Mouse (Mus musculus) testis, postnatal 14 days (tissue): Measurements from ENCODE around the gene Sipa1l2.
"Not testable (repeated sequence)": the region's sequence is repeated elsewhere in the genome, so short reads cannot be mapped to it uniquely, and the experiment has no call there.

ENCODE experiments used
- DNase-seq: peaks from one replicate; pipeline ENCODE4 v3.0.0; 2021; ENCODE audit warnings: low spot score

The Sipa1l2 gene

DNA sequence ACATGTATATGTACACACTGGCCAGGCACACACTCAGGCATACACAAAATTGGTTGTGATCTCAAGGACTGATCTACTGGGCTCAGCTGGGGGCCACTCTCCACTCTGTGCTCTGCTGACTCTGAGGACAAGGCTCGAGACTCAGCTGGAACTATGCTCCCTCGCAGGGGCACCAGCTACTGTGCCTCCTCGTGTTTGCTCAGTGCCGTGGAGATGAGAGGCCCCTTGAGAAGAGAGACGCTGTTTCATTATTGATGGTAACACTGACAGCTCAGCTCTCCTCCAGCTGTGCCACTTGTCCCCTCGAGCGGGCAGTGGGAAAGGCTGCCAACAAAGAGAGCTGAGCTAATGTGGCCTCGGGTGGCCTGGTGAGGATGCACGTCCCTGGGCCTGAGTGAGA, 161.9 kb downstream of the Sipa1l2 start:
- no peak for DNase-seq

DNA sequence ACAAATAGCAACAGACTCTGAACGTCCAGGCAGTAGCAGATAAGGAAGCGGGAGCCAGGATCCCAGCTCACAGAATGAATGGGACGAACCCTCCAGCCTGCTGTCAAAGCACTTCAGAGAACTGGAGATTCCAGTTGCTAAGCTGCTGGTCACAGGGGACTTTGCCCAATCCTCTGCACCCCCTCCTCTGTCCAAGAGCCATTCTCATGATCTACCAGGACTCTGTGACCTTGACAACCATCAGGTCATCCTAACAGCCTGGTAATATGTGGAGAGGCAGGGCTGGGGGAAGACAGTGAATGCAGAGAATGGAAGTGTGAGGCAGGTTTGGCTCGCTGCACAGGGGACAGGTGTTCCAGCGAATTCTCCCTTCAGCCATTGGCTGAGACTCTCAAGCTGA, 163.2 kb downstream of the Sipa1l2 start:
- DNase-seq: no peak

DNA sequence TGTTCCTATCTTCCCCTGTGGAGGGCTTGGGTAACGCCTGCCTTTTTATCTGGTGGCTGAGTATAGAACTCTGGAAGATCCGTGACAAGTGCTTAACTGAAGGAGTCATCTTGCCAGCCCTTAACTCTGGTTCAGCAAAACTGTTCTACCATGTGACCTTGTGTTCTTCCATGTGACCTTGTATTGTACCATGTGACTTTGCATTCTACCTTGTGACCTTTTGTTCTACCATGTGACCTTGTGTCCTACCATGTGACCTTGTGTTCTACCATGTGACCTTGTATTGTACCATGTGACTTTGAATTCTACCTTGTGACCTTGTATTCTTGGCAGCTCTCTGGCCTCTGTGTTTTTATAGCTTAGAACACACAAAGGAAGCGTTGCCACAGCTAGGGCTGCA, 168.3 kb downstream of the Sipa1l2 start:
- no peak for DNase-seq

DNA sequence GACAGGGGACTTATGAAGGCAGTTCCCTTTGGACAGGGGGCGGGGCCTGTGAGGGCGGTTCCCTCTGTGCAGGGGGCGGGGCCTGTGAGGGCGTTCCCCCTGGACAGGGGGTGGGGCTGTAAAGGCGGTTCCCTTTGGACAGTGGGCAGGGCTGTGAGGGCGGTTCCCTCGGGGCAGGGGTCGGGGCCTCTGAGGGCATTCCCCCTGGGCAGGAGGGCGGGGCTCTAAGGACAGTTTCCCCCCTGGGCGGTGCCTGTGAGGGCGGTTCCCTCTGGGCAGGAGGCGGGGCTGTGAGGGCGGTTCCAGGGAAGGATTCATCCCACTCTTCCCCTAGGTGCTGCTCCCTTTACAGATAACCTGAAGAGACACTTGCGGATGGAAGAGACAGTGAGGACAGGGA, 171.6 kb downstream of the Sipa1l2 start:
- peak; percentile 73 for DNase-seq

DNA sequence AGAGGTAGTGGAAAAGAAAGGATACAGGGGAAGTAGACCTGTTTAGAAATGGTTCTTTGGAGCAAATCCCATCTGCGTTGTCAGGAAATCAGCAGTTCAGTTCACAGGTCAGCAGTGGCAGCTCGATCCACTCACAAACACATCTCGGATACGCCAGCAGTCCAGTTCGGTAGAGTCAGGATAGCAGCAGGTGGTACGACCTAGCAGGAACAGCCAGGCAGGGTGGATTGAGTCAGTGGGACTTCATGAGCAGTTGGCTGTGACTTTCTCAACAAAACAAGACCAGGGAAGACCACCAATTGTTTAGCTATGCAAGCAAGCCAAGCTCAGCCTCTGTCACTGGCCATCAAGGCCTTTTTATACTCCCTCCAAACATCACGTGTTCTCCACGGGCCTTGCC, 173.9 kb downstream of the Sipa1l2 start:
- not testable (repeated sequence) for DNase-seq

DNA sequence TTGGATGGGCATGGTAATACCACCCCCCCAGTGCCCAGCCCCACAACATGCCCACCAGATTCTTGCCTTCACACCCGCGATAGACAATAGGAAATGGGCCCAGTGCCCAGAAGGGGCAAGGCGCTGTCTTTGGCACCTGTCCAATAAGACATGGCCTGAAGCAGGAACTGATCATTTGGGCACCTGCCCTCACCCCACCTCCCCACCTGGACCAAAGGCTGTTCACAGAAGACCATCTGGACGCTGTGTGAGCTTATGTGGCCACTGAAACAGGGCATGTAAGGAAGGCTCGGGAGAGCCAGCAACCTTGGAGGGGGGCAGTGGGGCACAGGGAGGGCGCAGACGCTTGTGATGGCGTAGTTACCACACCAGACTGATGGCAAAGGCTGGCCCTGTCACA, 174.6 kb downstream of the Sipa1l2 start:
- no peak for DNase-seq

DNA sequence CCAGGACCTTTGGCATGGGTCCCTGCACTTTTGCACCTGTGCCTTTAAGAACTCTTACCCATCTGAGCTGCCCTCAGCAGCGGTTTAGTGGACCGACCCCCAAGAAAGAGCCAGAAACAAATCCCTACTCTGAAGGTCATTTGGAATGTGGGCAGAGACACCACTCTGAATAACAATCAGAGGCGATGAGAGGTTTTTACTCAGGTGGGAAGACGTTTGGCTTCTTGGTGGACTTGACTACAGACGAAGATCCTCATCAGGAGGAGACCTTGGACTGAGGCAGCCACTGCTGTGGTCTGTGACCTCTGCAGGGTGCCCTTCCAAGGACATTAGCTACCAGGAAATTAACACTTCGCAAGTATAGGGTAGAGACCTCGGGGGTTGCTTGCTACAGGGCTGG, 177.9 kb downstream of the Sipa1l2 start:
- no peak for DNase-seq

DNA sequence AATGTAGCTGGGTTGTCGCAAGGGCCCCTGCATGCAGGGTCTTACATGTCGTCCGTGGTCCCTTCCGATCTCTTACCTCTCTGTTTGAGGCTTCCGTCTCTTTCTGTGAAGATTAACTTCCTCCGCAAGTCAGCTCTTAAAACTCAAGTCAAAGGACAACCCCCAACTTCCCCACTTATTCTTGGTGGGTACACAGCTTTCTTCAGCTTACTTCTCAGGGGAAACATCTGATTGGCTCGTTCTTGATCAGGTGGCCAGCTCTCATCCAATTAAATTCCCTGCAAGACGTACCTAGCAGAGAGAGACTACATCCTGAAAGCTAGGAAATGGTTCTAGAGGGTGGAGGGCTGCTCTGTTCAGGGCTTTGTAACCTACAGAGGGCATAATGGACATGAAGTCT, 178.3 kb downstream of the Sipa1l2 start:
- no peak for DNase-seq

DNA sequence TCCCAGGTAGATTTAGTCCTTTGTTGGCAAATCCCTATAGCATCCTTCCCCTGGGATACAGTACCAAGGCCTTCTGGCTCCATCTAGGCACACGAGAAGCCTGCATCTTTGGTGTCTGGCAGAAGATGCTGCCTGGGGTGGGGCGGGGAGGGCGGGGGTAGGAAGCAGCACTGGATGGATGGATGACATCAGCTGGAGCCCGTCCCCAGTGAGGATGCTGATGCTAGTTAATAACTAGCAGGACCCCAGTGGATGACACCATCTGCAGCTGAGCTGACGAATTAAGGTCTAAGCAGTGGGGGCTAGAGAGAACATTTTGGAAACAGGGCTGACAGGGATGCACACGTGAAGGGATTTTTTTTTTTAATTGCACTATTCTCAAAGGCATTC, 179.1 kb downstream of the Sipa1l2 start:
- no peak for DNase-seq

DNA sequence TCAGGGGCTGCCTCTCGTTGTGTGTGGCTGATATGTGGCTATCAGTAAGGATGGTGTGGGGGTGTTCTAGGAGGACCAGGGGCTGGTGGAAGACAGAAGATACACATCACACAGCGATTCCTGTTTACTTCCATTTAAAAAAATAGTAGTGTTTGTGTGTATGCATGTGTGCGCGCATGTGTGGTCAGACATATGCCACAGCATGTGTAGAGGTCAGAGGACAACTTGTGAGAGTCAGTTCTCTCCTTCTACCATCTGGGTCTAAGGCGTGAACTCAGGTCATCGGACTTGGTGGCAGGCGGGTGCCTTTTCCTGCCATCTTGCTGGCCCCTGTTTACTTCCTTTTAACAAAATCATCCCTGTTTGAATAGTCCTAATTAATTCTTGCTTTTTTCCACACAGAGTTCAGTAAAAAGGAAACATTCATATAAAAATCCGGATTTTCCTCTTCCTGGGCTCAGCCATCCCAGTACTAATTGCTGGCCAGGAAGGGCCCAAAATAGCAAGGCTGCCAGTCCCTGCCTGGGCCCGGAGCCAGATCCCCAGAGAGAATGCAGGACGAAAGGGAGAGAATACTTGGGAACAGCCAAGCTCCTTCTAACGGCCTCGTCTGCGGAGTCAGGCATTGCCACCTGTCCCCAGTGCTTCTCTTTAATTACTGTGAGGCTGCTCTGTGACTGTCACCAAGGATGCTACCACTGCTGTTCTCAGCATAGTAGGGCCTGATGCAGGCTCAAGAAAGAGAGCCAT, 179.7 kb downstream of the Sipa1l2 start:
- DNase-seq: peak; percentile 43

DNA sequence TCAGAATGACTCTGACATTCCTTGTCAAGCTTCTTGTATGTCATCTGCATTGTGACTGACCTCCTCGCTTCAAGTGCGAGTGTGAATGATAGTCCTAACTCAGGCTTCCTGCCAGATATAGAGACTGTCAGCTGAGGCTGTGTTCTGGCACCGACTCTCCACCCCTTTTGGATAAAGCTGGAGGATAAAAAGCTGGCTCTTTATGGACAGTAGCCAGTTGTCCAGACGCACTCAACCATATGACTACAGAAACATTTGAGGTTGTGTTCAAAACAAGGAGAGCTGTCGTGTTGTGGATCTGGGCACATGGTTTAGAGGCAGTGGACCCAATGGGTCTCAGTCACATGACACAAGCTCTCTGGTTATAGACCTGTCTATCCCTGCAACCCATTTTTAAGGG, 180.3 kb downstream of the Sipa1l2 start:
- DNase-seq: no peak

DNA sequence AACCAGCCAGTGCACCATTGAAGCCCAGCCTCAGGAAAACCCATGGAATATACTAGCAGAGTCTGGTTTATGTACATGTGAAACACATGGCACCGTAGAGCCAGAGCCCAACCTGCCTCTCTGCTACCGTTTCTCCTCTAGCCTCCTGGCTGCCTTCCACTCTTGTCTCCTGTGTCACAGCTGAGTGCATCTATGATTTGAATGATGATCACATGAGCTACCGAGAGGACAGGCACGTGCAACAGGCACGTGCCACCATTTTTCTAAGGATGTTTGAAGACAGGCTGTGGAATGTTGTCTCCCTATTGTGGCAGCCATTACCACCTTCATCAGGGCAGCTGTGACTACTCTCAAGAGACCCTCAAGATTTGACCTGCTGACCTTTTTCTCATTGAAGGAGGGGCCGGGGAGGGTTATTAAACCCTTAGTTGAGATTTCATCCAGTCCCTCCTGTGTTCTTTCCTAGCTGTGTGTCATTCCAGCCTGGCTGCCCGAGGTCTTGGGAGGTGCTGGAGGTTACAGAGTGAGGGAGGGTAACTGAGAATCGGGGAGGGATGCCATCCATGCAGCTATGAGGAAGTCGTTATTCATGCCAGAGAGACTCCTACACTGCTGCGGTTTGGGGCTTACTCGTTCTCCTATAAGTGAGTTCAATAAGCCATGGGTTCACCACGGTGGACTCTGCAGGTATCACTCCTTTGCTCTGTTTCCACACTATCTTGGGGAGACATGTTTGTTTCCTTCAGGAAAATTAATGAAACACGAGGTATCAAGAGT, 181.0 kb downstream of the Sipa1l2 start:
- DNase-seq: no peak

DNA sequence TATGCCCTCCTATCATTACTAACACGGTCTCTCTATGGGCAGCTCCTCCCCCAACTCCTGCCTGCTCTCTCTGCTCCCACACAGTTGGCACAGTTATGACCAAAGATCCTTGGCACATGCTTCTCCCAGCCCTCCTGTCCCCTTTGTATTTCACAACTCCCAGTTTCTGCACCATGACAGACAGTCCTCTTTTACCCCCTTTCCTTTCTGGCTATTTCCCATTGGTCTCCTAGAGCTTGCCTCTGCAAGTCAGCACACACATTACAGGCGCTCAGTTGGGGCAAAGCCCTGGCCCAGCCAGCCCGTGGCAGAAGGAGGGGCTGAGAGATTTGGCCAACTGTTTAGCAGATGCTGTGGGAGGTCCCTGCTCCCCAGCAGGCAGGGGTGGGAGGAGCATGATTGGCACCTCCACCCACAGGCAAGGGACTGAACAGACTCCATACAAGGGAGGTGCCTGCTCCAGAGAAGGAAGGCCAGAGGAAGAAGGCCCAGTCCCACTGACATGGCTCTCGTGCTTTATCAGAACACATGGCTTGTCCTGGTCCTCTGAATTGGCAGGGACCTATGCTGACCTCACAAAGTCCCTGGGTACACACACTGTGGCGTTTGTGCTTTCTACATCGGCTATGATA, 184.0 kb downstream of the Sipa1l2 start:
- DNase-seq: peak; percentile 57

DNA sequence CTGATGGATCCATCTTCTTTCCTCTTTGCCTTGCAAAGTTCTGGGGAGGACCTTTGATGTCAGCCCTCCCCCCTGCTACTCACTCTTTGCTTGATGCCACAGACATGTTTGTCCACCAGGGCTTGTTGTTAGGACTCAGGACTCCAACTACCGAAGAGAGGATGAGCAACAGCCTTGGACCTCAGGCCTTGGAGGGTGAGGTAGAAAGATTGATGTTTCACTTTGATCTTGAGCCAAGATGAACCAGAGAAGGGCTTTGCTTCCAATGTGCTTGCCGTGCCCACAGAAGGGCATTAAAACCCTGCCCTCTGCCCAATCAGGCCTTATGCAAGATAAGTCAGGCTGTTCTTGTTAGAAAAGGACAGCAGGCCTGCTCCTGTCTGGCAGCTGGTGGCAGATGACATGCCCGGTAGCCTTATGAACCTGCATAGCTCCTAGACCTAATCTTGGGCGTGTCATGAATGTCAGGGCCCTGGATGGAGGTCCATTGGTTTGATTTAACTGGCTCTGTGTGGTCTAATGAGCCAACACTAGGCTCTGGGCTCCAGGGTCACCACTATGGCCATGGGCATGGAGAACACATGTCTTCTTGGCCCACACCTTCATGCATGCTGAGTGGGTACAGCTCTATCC, 184.9 kb downstream of the Sipa1l2 start:
- DNase-seq: no peak

DNA sequence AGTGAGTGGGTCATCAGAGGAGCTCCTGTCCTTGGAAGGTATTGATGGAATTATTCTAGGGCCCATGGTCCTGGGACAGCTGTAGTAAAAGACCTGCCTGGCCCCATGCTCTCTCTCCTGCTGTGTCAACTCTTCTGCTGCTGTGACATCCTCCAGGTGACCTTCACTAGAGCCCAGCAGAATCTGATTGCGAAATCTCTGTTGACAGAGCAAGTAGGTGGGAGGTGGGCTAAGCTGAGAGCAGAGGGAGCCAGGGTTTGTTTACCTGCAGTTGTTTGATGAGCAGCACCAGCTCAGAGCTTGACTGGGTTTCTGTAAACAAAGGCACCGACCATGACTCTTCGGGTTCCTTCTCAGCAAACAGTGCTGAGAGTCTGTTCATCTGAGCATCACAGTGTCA, 187.9 kb downstream of the Sipa1l2 start:
- no peak for DNase-seq

DNA sequence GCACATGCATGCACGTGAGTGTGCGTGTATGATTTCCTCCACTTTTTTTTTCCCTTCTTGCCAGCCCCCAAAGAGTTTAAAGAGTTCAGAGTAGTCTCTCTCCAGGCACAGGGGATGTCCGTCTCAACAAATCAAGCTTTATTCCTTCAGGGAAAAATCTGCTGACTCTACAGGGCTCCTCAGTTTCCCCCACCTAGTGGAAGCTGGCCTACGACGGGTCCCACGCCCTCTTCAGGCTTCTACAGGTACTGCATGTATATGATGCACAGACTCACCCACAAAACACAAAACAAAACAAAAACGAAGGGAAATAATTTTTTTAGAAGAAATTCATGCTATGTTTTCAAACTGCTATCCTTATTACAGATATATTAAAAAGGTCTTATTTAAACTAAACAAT, 189.7 kb downstream of the Sipa1l2 start:
- DNase-seq: no peak

DNA sequence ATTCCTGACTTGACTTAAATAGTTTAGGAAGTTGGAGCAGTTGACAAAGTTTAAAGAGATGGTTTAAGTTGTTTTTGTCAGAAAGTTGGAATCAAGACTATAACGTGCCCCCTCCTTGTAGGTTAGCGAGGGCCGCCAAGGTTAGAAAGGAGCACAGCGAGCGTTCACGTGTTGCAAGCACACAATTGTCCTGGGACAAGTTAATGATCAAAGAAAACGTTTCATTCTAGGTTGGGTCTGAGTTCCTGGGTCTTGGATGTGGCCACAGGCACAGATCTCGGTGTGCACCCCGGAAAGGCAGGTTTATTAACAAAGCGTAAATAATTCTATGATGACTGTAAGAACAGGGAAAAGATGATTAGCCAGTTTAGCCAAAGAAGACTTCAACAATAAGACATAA, 190.5 kb downstream of the Sipa1l2 start:
- DNase-seq: no peak

DNA sequence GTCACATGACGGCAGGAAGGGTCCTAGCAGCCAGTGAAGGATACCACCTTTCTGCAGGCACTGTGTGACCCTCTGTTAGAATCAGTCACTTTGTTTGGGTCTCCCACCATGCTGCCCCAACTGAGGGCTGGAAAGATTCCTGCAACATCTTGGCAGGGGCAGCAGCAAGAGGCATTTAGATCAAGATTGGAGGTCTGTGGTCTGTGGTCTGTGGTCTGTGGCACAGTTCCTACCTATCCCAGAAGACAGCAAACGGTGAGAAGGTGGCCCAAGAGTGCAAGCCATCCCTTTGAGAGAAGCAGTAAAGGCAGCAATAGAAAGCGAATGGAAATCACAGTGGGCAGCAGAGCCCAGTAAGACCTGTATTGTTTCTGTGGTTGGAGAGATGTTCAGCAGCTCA, 191.9 kb downstream of the Sipa1l2 start:
- DNase-seq: no peak

DNA sequence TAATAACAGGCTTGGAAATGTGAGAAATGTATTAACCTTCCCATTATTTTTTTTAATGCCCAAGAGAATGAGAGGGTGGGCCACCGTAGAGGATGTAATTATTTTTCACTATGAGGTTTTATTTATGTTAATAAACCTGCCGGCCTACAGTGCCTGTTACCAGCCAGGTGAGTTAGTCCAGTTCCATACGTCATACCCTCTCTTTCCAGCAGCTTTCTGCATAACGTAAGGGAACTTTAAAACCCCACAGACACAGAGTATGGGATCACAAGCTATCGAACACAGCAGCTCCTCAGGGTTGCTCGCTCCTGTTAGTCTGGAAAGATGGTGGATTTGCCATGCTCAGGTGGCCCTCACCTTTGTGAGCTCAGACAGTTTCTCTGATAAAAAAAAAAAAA, 193.2 kb downstream of the Sipa1l2 start:
- no peak for DNase-seq

DNA sequence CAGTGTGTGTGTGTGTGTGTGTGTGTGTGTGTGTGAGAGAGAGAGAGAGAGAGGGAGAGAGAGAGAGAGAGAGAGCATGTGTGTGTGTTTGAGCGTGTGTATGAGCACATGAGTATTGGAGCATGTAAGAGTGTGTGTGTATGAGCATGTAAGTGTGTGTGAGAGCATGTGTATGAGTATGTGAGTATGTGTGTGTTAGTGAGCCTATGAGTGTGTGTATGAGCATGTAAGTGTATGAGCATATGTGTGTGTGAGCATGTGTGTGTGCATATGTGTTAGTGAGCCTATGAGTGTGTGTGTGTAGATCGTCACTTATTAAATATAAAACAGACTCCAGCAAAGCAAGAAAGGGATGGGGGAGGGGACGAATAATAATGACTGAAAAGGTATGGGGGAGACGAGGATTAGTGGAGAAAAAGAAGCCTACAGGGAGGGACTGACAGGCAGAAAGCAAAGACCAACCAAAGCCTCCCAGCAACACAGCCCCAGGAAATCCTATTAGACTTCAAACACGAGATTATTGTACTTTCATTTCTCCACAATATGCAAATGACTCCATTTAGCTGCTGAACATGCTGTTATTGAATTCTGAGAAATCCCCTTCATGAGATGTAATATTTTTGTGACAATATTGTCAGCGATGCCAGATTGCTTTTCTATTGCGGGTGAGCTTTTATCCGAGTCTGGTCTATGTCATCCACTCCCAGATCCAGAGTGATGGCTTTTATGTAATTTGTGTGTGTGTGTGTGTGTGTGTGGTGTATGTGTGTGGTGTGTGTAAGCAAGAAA, 193.8 kb downstream of the Sipa1l2 start:
- DNase-seq: no peak

DNA sequence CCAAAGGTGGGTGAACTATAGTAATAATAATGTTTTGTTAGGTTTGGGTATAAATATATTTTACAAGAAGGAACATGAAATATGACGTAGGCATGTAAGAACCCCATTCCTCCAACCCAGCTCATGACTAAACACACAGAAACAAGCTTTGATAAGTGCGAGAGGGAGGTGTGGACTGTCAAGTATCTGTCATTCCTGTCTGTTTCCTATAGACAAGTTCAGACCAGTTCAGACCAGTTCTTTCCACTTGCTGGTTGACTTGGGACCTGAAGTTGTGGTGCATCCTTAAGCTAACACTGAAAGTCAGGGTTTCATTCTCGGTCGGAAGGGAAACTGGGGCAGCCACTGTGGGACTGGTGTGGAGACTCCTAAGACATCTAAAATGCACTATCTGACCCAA, 197.0 kb downstream of the Sipa1l2 start:
- DNase-seq: no peak
